Mouse (Mus musculus): ENCODE measurements around the gene Spred3.

DNA sequence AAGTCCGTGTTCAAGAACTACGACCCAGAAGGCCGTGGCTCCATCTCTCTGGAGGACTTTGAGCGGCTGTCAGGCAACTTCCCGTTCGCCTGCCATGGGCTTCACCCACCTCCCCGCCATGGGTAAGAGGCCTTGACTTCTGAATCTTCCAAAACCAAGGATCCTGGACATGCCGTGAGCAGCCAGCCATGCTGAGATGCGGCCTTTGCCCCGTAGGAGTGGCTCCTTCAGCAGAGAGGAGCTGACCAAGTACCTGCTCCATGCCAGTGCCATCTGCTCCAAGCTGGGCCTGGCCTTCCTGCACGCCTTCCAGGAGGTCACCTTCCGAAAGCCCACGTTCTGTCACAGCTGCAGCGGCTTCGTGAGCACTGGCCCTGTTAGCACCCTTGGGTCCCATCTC lies 21.4 kb downstream of the Spred3 start:
- TF ChIP-seq CTCF (IDR thresholded peaks at IDR 0.05; ENCODE audit: low read depth) (no peak), EP300 (IDR thresholded peaks at IDR 0.05; ENCODE audit: low read depth) (no peak)
